Mouse (Mus musculus) adrenal gland, adult 18-20 months (tissue): ENCODE measurements at regions not wholly inside any gene's neighbourhood (a gene's known extent, or its start where the extent isn't known, plus 50 kb on each side); places are given as distances from the start of the nearest gene placed in this dataset.
"Not testable (repeated sequence)": the region's sequence is repeated elsewhere in the genome, so short reads cannot be mapped to it uniquely, and the experiment has no call there.

Experiments used
- DNase-seq, 2 experiments: peaks; one replicate each; pipeline ENCODE4 v3.0.0; 2021 to 2022; ENCODE audit warnings: low spot score in 2 of 2

- no peak for DNase-seq
Measured at GRCm38 (mm10) chr13:102022757-102023156, 254.7 kb upstream of the Pik3r1 start.

- no peak for DNase-seq
Measured at GRCm38 (mm10) chr13:102023624-102024023, 255.6 kb upstream of the Pik3r1 start.

DNA sequence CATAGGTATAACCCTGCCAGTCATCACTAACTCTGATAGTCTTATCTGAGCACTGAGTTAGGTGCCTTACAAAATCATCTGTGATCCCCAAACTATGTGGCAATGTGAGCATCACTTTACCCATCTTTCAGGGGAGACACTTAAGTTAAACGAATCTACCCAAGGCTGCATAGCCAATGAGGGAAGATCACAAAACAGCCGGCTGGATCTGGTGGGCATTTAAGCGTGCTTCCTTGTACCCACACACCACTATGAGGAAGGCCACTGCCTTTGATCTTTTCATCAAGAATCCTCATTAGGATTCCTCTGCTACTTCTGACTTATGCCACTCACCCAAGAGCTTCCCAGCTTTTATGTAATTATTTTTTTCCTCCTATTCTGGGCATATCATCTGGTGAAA, 257.1 kb upstream of the Pik3r1 start:
- no peak for DNase-seq

DNA sequence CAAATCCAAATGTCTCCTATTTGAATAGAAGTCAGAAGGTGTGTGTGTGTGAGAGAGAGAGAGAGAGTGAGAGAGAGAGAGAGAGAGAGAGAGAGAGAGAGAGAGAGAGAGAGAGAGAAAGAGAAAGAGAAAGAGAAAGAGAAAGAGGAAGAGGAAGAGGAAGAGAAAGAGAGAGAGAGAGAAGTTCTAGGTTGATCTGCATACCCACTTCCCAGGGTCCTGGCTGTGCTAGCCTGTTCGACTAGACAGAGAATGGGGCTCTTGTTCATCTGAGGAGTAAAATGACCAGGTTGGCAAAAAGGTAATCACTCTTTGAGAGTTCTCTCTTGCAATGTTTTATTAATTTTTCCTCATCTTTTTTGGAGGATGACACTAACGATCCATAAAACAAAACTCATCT, 257.5 kb upstream of the Pik3r1 start:
- not testable (repeated sequence) for DNase-seq

DNA sequence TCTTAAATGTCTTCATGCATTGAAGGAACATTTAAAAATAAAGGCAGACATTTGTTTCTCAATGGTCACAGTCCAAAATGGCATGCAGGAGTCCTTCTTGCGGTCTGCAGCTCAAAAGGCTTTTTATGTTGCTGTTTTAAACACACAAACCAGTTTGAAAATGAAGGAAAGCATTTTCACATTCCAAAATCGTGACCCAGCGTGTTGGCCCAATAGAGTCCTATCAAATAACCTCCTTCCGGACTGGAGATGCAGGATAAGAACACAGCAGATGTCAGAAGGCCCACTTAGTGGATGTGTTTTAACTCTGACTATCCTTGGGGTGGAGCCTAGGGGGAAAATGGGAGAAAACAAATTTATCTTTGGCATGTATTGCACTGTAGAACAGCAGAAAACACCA, 263.4 kb upstream of the Pik3r1 start:
- no peak for DNase-seq

- DNase-seq, result no peak
Measured at GRCm38 (mm10) chr13:102034484-102034883, 266.5 kb upstream of the Pik3r1 start.

DNA sequence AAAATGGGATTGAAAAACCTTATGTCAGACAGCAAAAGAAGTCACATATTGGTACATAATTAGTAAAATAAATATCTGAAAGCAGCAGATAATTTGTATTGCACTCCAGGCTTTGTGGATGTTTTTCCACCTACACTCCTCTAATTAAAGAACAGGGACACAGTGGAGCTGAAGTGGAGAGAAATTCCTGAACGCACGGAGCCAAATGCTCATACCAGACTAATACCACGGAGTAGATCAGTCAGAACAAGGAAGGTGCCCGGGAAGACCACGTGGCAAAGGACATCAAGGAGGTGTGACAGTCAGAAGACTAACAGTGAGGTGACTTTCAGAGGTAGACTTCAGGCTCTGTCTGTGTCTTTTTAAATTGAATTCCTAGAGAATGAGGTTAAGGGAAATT, 268.0 kb upstream of the Pik3r1 start:
- no peak for DNase-seq

- DNase-seq, result no peak
Measured at GRCm38 (mm10) chr13:102036819-102037624, 269.0 kb upstream of the Pik3r1 start.

GRCm38 (mm10) chr13:102060213-102060612, 292.2 kb upstream of the Pik3r1 start:
- no peak for DNase-seq

DNA sequence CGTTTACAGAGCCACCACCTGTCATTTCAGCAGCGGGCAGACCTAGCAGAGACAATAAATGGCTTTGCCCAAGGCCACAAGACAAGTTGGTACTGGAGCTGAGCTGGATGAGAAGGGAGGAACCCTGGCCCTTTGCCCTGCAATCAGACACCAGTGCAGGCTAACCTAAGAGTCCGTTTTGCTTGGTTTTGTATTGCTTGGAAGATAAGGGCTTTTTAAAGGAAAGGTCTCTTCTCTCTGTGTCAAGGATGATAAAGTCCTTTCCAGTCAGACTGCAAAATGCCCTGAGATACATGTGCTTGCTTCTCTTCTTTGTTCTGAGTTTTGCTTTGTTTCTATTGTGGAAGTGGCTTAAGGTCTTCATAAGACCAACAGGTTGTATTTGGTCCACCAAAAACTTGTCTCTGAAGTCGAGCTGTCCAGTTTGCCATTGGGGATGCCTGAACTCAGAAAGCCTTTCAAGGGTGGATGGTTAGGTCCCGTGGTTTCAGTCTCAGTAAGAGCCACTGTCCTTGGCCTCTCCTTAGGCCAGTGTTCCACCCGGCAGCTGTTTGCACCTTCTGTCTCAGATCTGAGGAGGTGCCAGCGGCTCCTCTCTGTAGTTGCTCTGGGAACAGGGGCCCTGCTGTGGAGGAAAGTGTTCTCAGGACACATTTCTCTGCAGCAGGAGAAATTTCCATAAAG, 296.7 kb upstream of the Pik3r1 start:
- peak in 1 of 2 experiments; percentile 15 for DNase-seq

DNA sequence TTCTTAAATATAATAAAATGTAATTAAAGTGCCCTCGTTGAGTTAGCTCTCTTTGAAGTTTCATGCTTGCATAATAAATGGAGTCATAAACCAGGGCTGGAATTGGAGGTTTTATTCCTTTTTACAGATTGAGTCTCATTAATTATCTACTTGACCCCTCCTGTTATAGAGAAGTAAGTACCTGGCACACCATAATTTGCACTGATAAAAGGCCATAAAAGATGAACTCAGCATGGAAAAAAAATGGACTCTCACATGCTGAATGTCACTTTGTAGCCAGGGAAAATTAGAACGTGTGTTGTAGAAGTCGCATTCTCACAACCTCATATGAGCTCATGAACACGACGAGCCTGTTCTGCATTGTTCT, 297.2 kb upstream of the Pik3r1 start:
- DNase-seq, result no peak

GRCm38 (mm10) chr13:102065796-102066195, 297.8 kb upstream of the Pik3r1 start:
- DNase-seq, result no peak

GRCm38 (mm10) chr13:102070740-102071139, 302.7 kb upstream of the Pik3r1 start:
- DNase-seq, result no peak

DNA sequence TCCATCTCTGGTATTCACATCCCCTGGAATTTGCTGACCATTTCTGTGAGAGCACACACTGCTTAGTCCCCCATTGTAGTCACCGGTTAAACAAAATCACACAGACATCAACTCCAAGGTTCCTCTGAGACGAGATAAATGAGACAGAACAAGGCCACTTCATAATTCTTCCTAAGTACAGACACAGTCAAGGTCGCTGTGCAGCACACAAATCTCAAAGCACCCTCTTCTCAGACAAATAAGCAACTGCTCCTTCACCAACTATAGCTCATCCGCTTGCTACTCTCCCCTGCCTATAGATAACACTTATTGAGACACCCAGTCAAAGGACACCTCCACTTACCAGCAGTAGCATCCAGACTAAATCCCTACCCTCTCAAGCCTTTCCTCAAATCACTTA, 304.3 kb upstream of the Pik3r1 start:
- DNase-seq, result no peak

GRCm38 (mm10) chr13:102087766-102088165, 319.7 kb upstream of the Pik3r1 start:
- no peak for DNase-seq

DNA sequence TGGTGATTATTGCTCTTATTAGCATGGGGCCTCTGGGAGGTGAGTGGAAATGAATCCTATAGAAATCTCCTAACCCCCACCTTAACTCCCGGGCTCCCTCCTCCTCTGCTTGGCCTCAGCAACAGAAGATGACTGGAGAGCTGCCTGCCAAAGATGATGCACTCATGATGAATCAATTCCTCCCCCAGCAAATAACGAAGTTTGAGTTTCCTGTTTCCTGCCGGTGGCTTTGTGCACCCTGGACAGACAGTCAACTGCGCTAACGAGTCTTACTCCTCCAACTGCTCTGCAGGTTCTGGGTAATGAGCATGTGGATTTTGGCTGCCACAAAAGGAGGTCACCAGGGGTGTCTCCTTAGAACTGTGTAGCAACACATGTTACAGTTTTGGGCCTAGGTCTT, 321.5 kb upstream of the Pik3r1 start:
- DNase-seq, result no peak

DNA sequence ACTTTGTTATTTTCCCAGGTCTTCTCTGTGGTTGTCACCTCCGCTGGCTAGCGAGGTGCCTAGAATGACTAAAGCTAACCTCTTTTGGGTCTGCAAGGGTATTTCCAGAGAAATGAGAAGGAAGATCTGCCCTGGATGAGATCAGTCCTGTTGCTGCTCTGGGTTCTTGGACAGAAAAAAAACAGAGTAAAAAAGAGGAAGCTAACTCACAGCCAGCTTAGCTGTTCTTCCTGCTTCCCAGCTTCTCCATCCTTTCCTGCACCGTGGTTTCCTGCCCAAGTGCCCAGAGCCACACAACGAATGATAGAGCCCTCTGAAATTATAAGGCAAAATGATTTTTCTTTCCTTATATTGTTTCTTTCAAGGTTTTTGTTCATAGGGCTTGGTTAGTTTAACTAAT, 326.2 kb upstream of the Pik3r1 start:
- no peak for DNase-seq

- no peak for DNase-seq
Measured at GRCm38 (mm10) chr13:102103161-102103560, 335.1 kb upstream of the Pik3r1 start.

- DNase-seq, result no peak
Measured at GRCm38 (mm10) chr13:102106188-102106587, 338.2 kb upstream of the Pik3r1 start.

GRCm38 (mm10) chr13:102108204-102108603, 340.2 kb upstream of the Pik3r1 start:
- no peak for DNase-seq

- DNase-seq, result no peak
Measured at GRCm38 (mm10) chr13:102108916-102109315, 340.9 kb upstream of the Pik3r1 start.

DNA sequence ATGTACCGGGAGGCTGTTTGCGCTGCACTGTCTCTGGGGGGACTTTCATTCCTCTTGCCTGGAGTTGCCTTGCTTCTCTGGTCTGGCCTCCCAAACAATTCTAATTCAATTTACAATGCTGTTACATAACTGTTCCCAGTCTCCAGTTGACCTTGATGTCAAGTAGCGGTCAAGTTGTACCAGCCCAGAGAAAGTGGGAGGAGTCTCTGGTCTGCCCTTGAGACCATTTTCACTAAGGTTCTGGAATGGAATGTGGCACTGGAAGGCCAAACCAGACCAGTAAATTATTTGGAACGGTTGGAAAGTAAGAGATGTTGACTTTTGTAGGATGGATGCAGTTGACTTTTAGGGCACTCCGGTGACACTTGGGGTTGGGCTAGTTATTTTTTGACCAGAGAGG, 345.9 kb upstream of the Pik3r1 start:
- DNase-seq, result peak in 1 of 2 experiments; percentile 11

DNA sequence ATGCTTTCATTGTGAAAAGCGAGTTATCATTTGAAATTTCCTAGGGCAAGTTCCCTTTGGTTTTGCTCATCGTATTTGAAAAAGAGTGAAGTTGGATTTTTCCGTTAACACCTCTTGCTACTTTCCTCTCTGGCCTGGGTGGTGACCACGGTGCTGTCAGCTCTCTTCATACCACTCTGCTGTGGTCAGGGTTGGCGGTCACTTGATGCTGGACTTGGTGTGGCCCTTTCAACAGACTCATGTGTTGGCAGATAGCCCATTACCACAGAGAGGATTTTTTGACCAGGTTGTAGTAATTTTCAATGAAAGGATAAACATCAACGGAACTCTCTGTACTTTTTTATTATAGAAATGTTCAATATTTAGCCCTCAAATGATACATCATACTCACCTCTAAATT, 354.3 kb upstream of the Pik3r1 start:
- no peak for DNase-seq
